Mouse (Mus musculus) lung, embryonic 16.5 days (tissue): Measurements from ENCODE around the gene Abtb2. TPM values are rescaled to one million over a fixed set of nuclear protein-coding genes. Genes with fewer than 3 reads are reported as not detected.

Experiments
- ATAC-seq: fragments of 200-750 bp; cut with Nextera tagmentation; 2 replicates; pipeline ENCODE4 v1.8.0; 2017; ENCODE audit warnings: low read depth, mild to moderate bottlenecking, moderate library complexity
- H3K27ac ChIP-seq: fragments of 300-500 bp; sonication (generic); 2 replicates; pipeline ENCODE4 v1.5.1; 2014; ENCODE audit warnings: mild to moderate bottlenecking, control low read depth, low read length
- H3K27me3 ChIP-seq: fragments of 300-500 bp; sonication (generic); 2 replicates; pipeline ENCODE4 v1.6.1; 2014; ENCODE audit warnings: low read depth, low read length, mixed read lengths; ENCODE audit not compliant: control insufficient read depth, insufficient read depth
- H3K36me3 ChIP-seq: fragments of 300-500 bp; sonication (generic); 2 replicates; pipeline ENCODE4 v1.6.1; 2014; ENCODE audit warnings: low read length; ENCODE audit not compliant: control insufficient read depth, insufficient read depth
- H3K4me1 ChIP-seq: fragments of 300-500 bp; sonication (generic); replicated peaks from 2 replicates; pipeline ENCODE4 v1.6.1; 2014; ENCODE audit warnings: low read length, mixed read lengths; ENCODE audit not compliant: control insufficient read depth, insufficient read depth
- H3K4me2 ChIP-seq: fragments of 300-500 bp; sonication (generic); 2 replicates; pipeline ENCODE4 v1.6.1; 2014; ENCODE audit warnings: low read depth, low read length, control low read depth
- H3K4me3 ChIP-seq: fragments of 300-500 bp; sonication (generic); 2 replicates; pipeline ENCODE4 v1.5.1; 2014; ENCODE audit warnings: mild to moderate bottlenecking, low read length, control low read depth
- H3K9ac ChIP-seq: fragments of 300-500 bp; sonication (generic); 2 replicates; pipeline ENCODE4 v1.6.1; 2014; ENCODE audit warnings: low read length, control low read depth
- H3K9me3 ChIP-seq: fragments of 300-500 bp; sonication (generic); 2 replicates; pipeline ENCODE4 v1.6.1; 2016; ENCODE audit warnings: low read length; ENCODE audit not compliant: control insufficient read depth
- WGBS: fragments of 180-500 bp; shearing (Covaris S2); extraction: QIAGEN DNeasy Blood & Tissue Kit; methylation state at CpG from one replicate; pipeline ENCODE4 v1.1.7; 2014; 5-methylcytosine and 5-hydroxymethylcytosine counted together
- polyA plus RNA-seq: library from polyadenylated mRNA; unstranded; fragments of >200 nt; fragmentation: Nextera tagmentation; extraction: Ambion mirVana; gene quantifications from 2 replicates; pipeline ENCODE4 v1.2.1, GENCODE M21; 2015

Gene Abtb2
- polyA plus RNA-seq, 1 experiment from 2014 or later = 7.7 TPM

- 71% methylated on average over 4 of the region's 4 CpGs for WGBS
- no peak overlapping the region for H3K4me2 ChIP-seq
- no peaks in the 10 kb centered on the region for H3K36me3 ChIP-seq
- no peak overlapping the region for H3K4me3 ChIP-seq
- H3K27ac ChIP-seq = no peak overlapping the region
- no peak overlapping the region for H3K9ac ChIP-seq
- no peaks in the 10 kb centered on the region for H3K27me3 ChIP-seq
- ATAC-seq = no peak
- no peaks in the 10 kb centered on the region for H3K9me3 ChIP-seq
- H3K4me1 ChIP-seq = no peaks in the 10 kb centered on the region; the same call in 1 of the 2 replicates
These were observed 107.5 kb downstream of the Abtb2 start for GRCm38 (mm10) chr2:103673609-103674008.

- no peak overlapping the region for H3K4me2 ChIP-seq
- H3K4me3 ChIP-seq = no peak overlapping the region
- H3K9ac ChIP-seq = no peak overlapping the region
- ATAC-seq = no peak
- H3K27ac ChIP-seq = no peak overlapping the region
- H3K9me3 ChIP-seq = no peaks in the 10 kb centered on the region
- no peaks in the 10 kb centered on the region for H3K27me3 ChIP-seq
- WGBS = 86% methylated on average over 5 of the region's 5 CpGs
- no peaks in the 10 kb centered on the region for H3K36me3 ChIP-seq
- H3K4me1 ChIP-seq = no peaks in the 10 kb centered on the region
These were observed 109.3 kb downstream of the Abtb2 start for GRCm38 (mm10) chr2:103675391-103675790.

GRCm38 (mm10) chr2:103676808-103677207 is 110.7 kb downstream of the Abtb2 start:
- Histone ChIP-seq H3K27me3 (no peaks in the 10 kb centered on the region), H3K4me3 (no peak overlapping the region), H3K4me1 (no peaks in the 10 kb centered on the region), H3K36me3 (no peaks in the 10 kb centered on the region), H3K9ac (no peak overlapping the region), H3K4me2 (no peak overlapping the region), H3K27ac (no peak overlapping the region), H3K9me3 (no peaks in the 10 kb centered on the region)
- no peak for ATAC-seq
- 45% methylated on average over 2 of the region's 2 CpGs for WGBS

GRCm38 (mm10) chr2:103677614-103678369 is 111.7 kb downstream of the Abtb2 start:
- 62% methylated on average over 7 of the region's 7 CpGs for WGBS
- no peaks in the 10 kb centered on the region for H3K27me3 ChIP-seq

GRCm38 (mm10) chr2:103678433-103678832 is 112.3 kb downstream of the Abtb2 start:
- 88% methylated on average over 6 of the region's 6 CpGs for WGBS
- Histone ChIP-seq H3K4me1 (no peaks in the 10 kb centered on the region), H3K36me3 (no peaks in the 10 kb centered on the region), H3K9ac (no peak overlapping the region), H3K4me2 (no peak overlapping the region), H3K27ac (no peak overlapping the region), H3K9me3 (no peaks in the 10 kb centered on the region), H3K27me3 (no peaks in the 10 kb centered on the region), H3K4me3 (no peak overlapping the region)
- ATAC-seq = no peak

More at GRCm38 (mm10) chr2:103677614-103678369, 111.7 kb downstream of the Abtb2 start:
- H3K36me3 ChIP-seq = no peaks in the 10 kb centered on the region
- no peak overlapping the region for H3K9ac ChIP-seq
- no peaks in the 10 kb centered on the region for H3K4me1 ChIP-seq
- no peaks in the 10 kb centered on the region for H3K9me3 ChIP-seq
- H3K27ac ChIP-seq = no peak overlapping the region
- ATAC-seq = peak; percentile 73
- no peak overlapping the region for H3K4me2 ChIP-seq
- no peak overlapping the region for H3K4me3 ChIP-seq

GRCm38 (mm10) chr2:103680364-103681110 is 114.4 kb downstream of the Abtb2 start:
- Histone ChIP-seq H3K4me3 (no peak overlapping the region), H3K9ac (no peak overlapping the region), H3K27me3 (no peaks in the 10 kb centered on the region), H3K4me2 (no peak overlapping the region), H3K27ac (no peak overlapping the region), H3K36me3 (no peaks in the 10 kb centered on the region), H3K9me3 (no peaks in the 10 kb centered on the region), H3K4me1 (peaks cover 3% of the 10 kb centered on the region; the same call in 1 of the 2 replicates)
- WGBS = 75% methylated on average over 9 of the region's 9 CpGs
- no peak for ATAC-seq

GRCm38 (mm10) chr2:103681149-103681548 is 115.0 kb downstream of the Abtb2 start:
- Histone ChIP-seq H3K4me3 (no peak overlapping the region), H3K4me1 (peaks cover 5% of the 10 kb centered on the region; the same call in 1 of the 2 replicates), H3K9me3 (no peaks in the 10 kb centered on the region), H3K9ac (no peak overlapping the region), H3K27ac (no peak overlapping the region), H3K36me3 (no peaks in the 10 kb centered on the region), H3K27me3 (no peaks in the 10 kb centered on the region), H3K4me2 (no peak overlapping the region)
- ATAC-seq = no peak
- 88% methylated on average over 5 of the region's 5 CpGs for whole genome bisulfite sequencing

- Histone ChIP-seq H3K9me3 (no peaks in the 10 kb centered on the region), H3K4me1 (peaks cover 5% of the 10 kb centered on the region; the same call in 1 of the 2 replicates), H3K27ac (peak overlapping the region; percentile 17; the same call in 1 of the 2 replicates), H3K9ac (no peak overlapping the region), H3K36me3 (no peaks in the 10 kb centered on the region), H3K4me2 (no peak overlapping the region), H3K4me3 (no peak overlapping the region), H3K27me3 (no peaks in the 10 kb centered on the region)
- WGBS = 70% methylated on average over 9 of the region's 9 CpGs
- peak; percentile 26; the same call in 1 of the 2 replicates for ATAC-seq
These were observed 116.2 kb downstream of the Abtb2 start for GRCm38 (mm10) chr2:103682261-103682722.

- no peak overlapping the region for H3K4me2 ChIP-seq
- no peak for ATAC-seq
- peaks cover 5% of the 10 kb centered on the region; the same call in 1 of the 2 replicates for H3K4me1 ChIP-seq
- WGBS = 86% methylated on average over 9 of the region's 9 CpGs
- no peaks in the 10 kb centered on the region for H3K27me3 ChIP-seq
- no peaks in the 10 kb centered on the region for H3K9me3 ChIP-seq
- H3K36me3 ChIP-seq = no peaks in the 10 kb centered on the region
- H3K27ac ChIP-seq = peak overlapping the region; percentile 17; the same call in 1 of the 2 replicates
- H3K4me3 ChIP-seq = no peak overlapping the region
- no peak overlapping the region for H3K9ac ChIP-seq
These were observed 116.9 kb downstream of the Abtb2 start for GRCm38 (mm10) chr2:103682927-103683442.
